Mouse (Mus musculus): ENCODE data around the gene Parp12. TPM values are rescaled to one million over a fixed set of nuclear protein-coding genes. Genes with fewer than 3 reads are reported as not detected.

Gene Parp12
- total RNA-seq (2014; rRNA removed), result 8.7 and 11.5 TPM in 2 replicates
- polyA plus RNA-seq (2015; fragmentation: Nextera tagmentation; extraction: Ambion mirVana), result 3.5 and 4.6 TPM in 2 replicates

- 3% methylated on average over 90 of the region's 101 CpGs for WGBS
- ATAC-seq (peak; percentile 81), DNase-seq (ENCODE audit: low spot score) (peak; percentile 67)
- H3K27me3 ChIP-seq (ENCODE audit: insufficient read depth, low read length), result no peaks in the 10 kb centered on the region; the same call in 1 of the 2 replicates
- peak within 1 kb of the TSS; percentile 54; the same call in 1 of the 2 replicates for H3K27ac ChIP-seq
- no peaks in the 10 kb centered on the region for H3K4me1 ChIP-seq (ENCODE audit: insufficient read depth, low read length)
- no peaks in the 10 kb centered on the region for H3K9me3 ChIP-seq (ENCODE audit: low read length)
- peak within 1 kb of the TSS; percentile 64 for H3K4me2 ChIP-seq (ENCODE audit: low read depth, low read length)
- peak within 1 kb of the TSS; percentile 65 for H3K9ac ChIP-seq (replicated peaks; ENCODE audit: low read length)
- TF ChIP-seq CTCF (IDR thresholded peaks at IDR 0.05; ENCODE audit: low read depth), result no peak
- H3K4me3 ChIP-seq (ENCODE audit: low read length), result peak within 1 kb of the TSS; percentile 69
- H3K36me3 ChIP-seq (ENCODE audit: insufficient read depth, low read length), result no peaks in the 10 kb centered on the region
These were observed at the start of gene Parp12 for GRCm38 (mm10) chr6:39117584-39118455. TSS of gene Parp12 (minus strand) at chr6:39118349.

- DNase-seq (ENCODE audit: low spot score), result no peak
- Histone ChIP-seq H3K4me3 (ENCODE audit: low read length) (no peak overlapping the region), H3K27me3 (ENCODE audit: insufficient read depth, low read length) (no peaks in the 10 kb centered on the region), H3K9me3 (ENCODE audit: low read length) (no peaks in the 10 kb centered on the region), H3K4me2 (ENCODE audit: low read depth, low read length) (no peak overlapping the region), H3K36me3 (ENCODE audit: insufficient read depth, low read length) (no peaks in the 10 kb centered on the region), H3K4me1 (ENCODE audit: insufficient read depth, low read length) (no peaks in the 10 kb centered on the region), H3K9ac (replicated peaks; ENCODE audit: low read length) (no peak overlapping the region), H3K27ac (no peak overlapping the region)
- 97% methylated on average over 1 of the region's 1 CpGs for WGBS
- ATAC-seq, result no peak
- TF ChIP-seq CTCF (IDR thresholded peaks at IDR 0.05; ENCODE audit: low read depth), result no peak
These were observed 46.7 kb upstream of the Parp12 start for GRCm38 (mm10) chr6:39164891-39165290.

- H3K4me2 ChIP-seq (ENCODE audit: low read depth, low read length), result no peak overlapping the region
- no peak for DNase-seq (ENCODE audit: low spot score)
- H3K27ac ChIP-seq, result no peak overlapping the region
- WGBS, result 95% methylated on average over 6 of the region's 6 CpGs
- no peak overlapping the region for H3K4me3 ChIP-seq (ENCODE audit: low read length)
- no peak for TF ChIP-seq CTCF (IDR thresholded peaks at IDR 0.05; ENCODE audit: low read depth)
- no peak overlapping the region for H3K9ac ChIP-seq (replicated peaks; ENCODE audit: low read length)
- H3K9me3 ChIP-seq (ENCODE audit: low read length), result no peaks in the 10 kb centered on the region
- H3K27me3 ChIP-seq (ENCODE audit: insufficient read depth, low read length), result no peaks in the 10 kb centered on the region
- no peak for ATAC-seq
- no peaks in the 10 kb centered on the region for H3K4me1 ChIP-seq (ENCODE audit: insufficient read depth, low read length)
- H3K36me3 ChIP-seq (ENCODE audit: insufficient read depth, low read length), result no peaks in the 10 kb centered on the region
These were observed 43.8 kb upstream of the Parp12 start for GRCm38 (mm10) chr6:39161975-39162374.

GRCm38 (mm10) chr6:39146041-39146440, 27.9 kb upstream of the Parp12 start:
- Histone ChIP-seq H3K4me3 (ENCODE audit: low read length) (no peak overlapping the region), H3K9me3 (ENCODE audit: low read length) (no peaks in the 10 kb centered on the region), H3K4me2 (ENCODE audit: low read depth, low read length) (no peak overlapping the region), H3K9ac (replicated peaks; ENCODE audit: low read length) (no peak overlapping the region), H3K27me3 (ENCODE audit: insufficient read depth, low read length) (no peaks in the 10 kb centered on the region), H3K36me3 (ENCODE audit: insufficient read depth, low read length) (peaks cover 25% of the 10 kb centered on the region), H3K4me1 (ENCODE audit: insufficient read depth, low read length) (no peaks in the 10 kb centered on the region), H3K27ac (no peak overlapping the region)
- 0 out of 2 replicates have a peak, but pooled peaks have one; percentile 24 for ATAC-seq
- peak; percentile 57 for DNase-seq (ENCODE audit: low spot score)
- WGBS, result 51% methylated on average over 6 of the region's 6 CpGs
- peak; percentile 63 for TF ChIP-seq CTCF (IDR thresholded peaks at IDR 0.05; ENCODE audit: low read depth)

- Histone ChIP-seq H3K4me3 (ENCODE audit: low read length) (no peak overlapping the region), H3K36me3 (ENCODE audit: insufficient read depth, low read length) (peaks cover 16% of the 10 kb centered on the region; the same call in 1 of the 2 replicates), H3K4me1 (ENCODE audit: insufficient read depth, low read length) (no peaks in the 10 kb centered on the region), H3K27me3 (ENCODE audit: insufficient read depth, low read length) (no peaks in the 10 kb centered on the region), H3K4me2 (ENCODE audit: low read depth, low read length) (no peak overlapping the region), H3K9ac (replicated peaks; ENCODE audit: low read length) (no peak overlapping the region), H3K27ac (no peak overlapping the region), H3K9me3 (ENCODE audit: low read length) (no peaks in the 10 kb centered on the region)
- DNase-seq (ENCODE audit: low spot score), result no peak
- TF ChIP-seq CTCF (IDR thresholded peaks at IDR 0.05; ENCODE audit: low read depth), result no peak
- 69% methylated on average over 5 of the region's 5 CpGs for WGBS
- ATAC-seq, result no peak
These were observed 14.4 kb upstream of the Parp12 start for GRCm38 (mm10) chr6:39132556-39132955.

GRCm38 (mm10) chr6:39131480-39131879, 13.3 kb upstream of the Parp12 start:
- Histone ChIP-seq H3K9ac (replicated peaks; ENCODE audit: low read length) (no peak overlapping the region), H3K9me3 (ENCODE audit: low read length) (no peaks in the 10 kb centered on the region), H3K4me3 (ENCODE audit: low read length) (no peak overlapping the region), H3K27me3 (ENCODE audit: insufficient read depth, low read length) (no peaks in the 10 kb centered on the region), H3K36me3 (ENCODE audit: insufficient read depth, low read length) (peaks cover 16% of the 10 kb centered on the region; the same call in 1 of the 2 replicates), H3K4me1 (ENCODE audit: insufficient read depth, low read length) (no peaks in the 10 kb centered on the region), H3K4me2 (ENCODE audit: low read depth, low read length) (no peak overlapping the region), H3K27ac (no peak overlapping the region)
- no peak for TF ChIP-seq CTCF (IDR thresholded peaks at IDR 0.05; ENCODE audit: low read depth)
- ATAC-seq, result no peak
- no peak for DNase-seq (ENCODE audit: low spot score)
- WGBS, result 25% methylated on average over 4 of the region's 4 CpGs

- ATAC-seq, result no peak
- no peaks in the 10 kb centered on the region for H3K4me1 ChIP-seq (ENCODE audit: insufficient read depth, low read length)
- H3K27ac ChIP-seq, result no peak overlapping the region
These were observed 6.6 kb upstream of the Parp12 start for GRCm38 (mm10) chr6:39124719-39125118.

More at GRCm38 (mm10) chr6:39124719-39125118, 6.6 kb upstream of the Parp12 start:
- H3K4me3 ChIP-seq (ENCODE audit: low read length), result no peak overlapping the region
- H3K4me2 ChIP-seq (ENCODE audit: low read depth, low read length), result no peak overlapping the region
- DNase-seq (ENCODE audit: low spot score), result no peak
- no peaks in the 10 kb centered on the region for H3K9me3 ChIP-seq (ENCODE audit: low read length)
- H3K9ac ChIP-seq (replicated peaks; ENCODE audit: low read length), result no peak overlapping the region
- TF ChIP-seq CTCF (IDR thresholded peaks at IDR 0.05; ENCODE audit: low read depth), result no peak
- no peaks in the 10 kb centered on the region for H3K27me3 ChIP-seq (ENCODE audit: insufficient read depth, low read length)
- H3K36me3 ChIP-seq (ENCODE audit: insufficient read depth, low read length), result no peaks in the 10 kb centered on the region

Data from hindbrain, postnatal 0 days (tissue).